Mouse (Mus musculus) C2C12 (cell line): ENCODE data around the gene Raver2.

ENCODE experiments used
- CTCF ChIP-seq: IDR thresholded peaks from one replicate; pipeline ENCODE4 v1.5.1; 2011; ENCODE audit not compliant: control insufficient read depth, insufficient read depth, insufficient read length
- MYOD1 ChIP-seq: IDR thresholded peaks from one replicate; pipeline ENCODE4 v1.6.1; 2011; ENCODE audit warnings: low read depth; ENCODE audit not compliant: control insufficient read depth, insufficient read length
- MYOG ChIP-seq: IDR thresholded peaks from one replicate; pipeline ENCODE4 v1.6.1; 2011; ENCODE audit not compliant: control insufficient read depth, insufficient read length; ENCODE audit errors: extremely low read depth
- USF1 ChIP-seq: IDR thresholded peaks from one replicate; pipeline ENCODE4 v1.6.1; 2011; ENCODE audit warnings: low read depth, mild to moderate bottlenecking, control low read depth, moderate library complexity

GRCm38 (mm10) chr4:101179076-101179475 lies 110.3 kb downstream of the Raver2 start:
- TF ChIP-seq CTCF (no peak), USF1 (no peak), MYOD1 (no peak), MYOG (no peak)
